Mouse (Mus musculus): ENCODE results near the gene Krtap16-1. TPM values are rescaled to one million over a fixed set of nuclear protein-coding genes. Genes with fewer than 3 reads are reported as not detected.

Gene Krtap16-1
- polyA plus RNA-seq (2014; fragmentation: Nextera tagmentation; extraction: Ambion mirVana): not detected in 2 replicates

GRCm38 (mm10) chr11:99986180-99986647 is at the start of gene Krtap16-1:
TSS of gene Krtap16-1 (minus strand) at chr11:99986597.
- no peak within 1 kb of the TSS for H3K4me3 ChIP-seq (ENCODE audit: low read depth, low read length)
- ATAC-seq (replicated peaks; ENCODE audit: low FRiP score) (no peak), DNase-seq (ENCODE audit: low spot score) (no peak)
- no peaks in the 10 kb centered on the region for H3K9me3 ChIP-seq (ENCODE audit: control insufficient read depth, low read length)
- H3K27ac ChIP-seq (ENCODE audit: low read depth, low read length): no peak within 1 kb of the TSS
- no peak within 1 kb of the TSS for H3K4me2 ChIP-seq
- no peaks in the 10 kb centered on the region for H3K36me3 ChIP-seq (ENCODE audit: control insufficient read depth, insufficient read depth, low read length)
- H3K4me1 ChIP-seq (replicated peaks; ENCODE audit: control insufficient read depth, insufficient read depth, low read length): no peaks in the 10 kb centered on the region
- no peak within 1 kb of the TSS for H3K9ac ChIP-seq (ENCODE audit: low read depth, low read length)
- 83% methylated on average over 8 of the region's 8 CpGs for WGBS
- no peaks in the 10 kb centered on the region for H3K27me3 ChIP-seq (replicated peaks; ENCODE audit: control insufficient read depth, insufficient read depth, low read length)

- H3K4me2 ChIP-seq: no peak within 1 kb of the TSS
- no peaks in the 10 kb centered on the region for H3K9me3 ChIP-seq (ENCODE audit: control insufficient read depth, low read length)
- H3K4me1 ChIP-seq (replicated peaks; ENCODE audit: control insufficient read depth, insufficient read depth, low read length): no peaks in the 10 kb centered on the region
- no peak within 1 kb of the TSS for H3K9ac ChIP-seq (ENCODE audit: low read depth, low read length)
- H3K27me3 ChIP-seq (replicated peaks; ENCODE audit: control insufficient read depth, insufficient read depth, low read length): no peaks in the 10 kb centered on the region
- 72% methylated on average over 5 of the region's 6 CpGs for WGBS
- no peak within 1 kb of the TSS for H3K27ac ChIP-seq (ENCODE audit: low read depth, low read length)
- no peak for DNase-seq (ENCODE audit: low spot score)
- no peak for ATAC-seq (replicated peaks; ENCODE audit: low FRiP score)
- H3K4me3 ChIP-seq (ENCODE audit: low read depth, low read length): no peak within 1 kb of the TSS
- no peaks in the 10 kb centered on the region for H3K36me3 ChIP-seq (ENCODE audit: control insufficient read depth, insufficient read depth, low read length)
Observed at GRCm38 (mm10) chr11:100029768-100030167, 43.4 kb upstream of the Krtap16-1 start, which contains the start of gene Krt33b. TSS of gene Krt33b (minus strand) at chr11:100029868.

GRCm38 (mm10) chr11:100021438-100021837 is 35.0 kb upstream of the Krtap16-1 start:
- no peaks in the 10 kb centered on the region for H3K36me3 ChIP-seq (ENCODE audit: control insufficient read depth, insufficient read depth, low read length)
- no peak for DNase-seq (ENCODE audit: low spot score)
- WGBS: 80% methylated on average over 5 of the region's 5 CpGs
- no peak for ATAC-seq (replicated peaks; ENCODE audit: low FRiP score)
- no peaks in the 10 kb centered on the region for H3K27me3 ChIP-seq (replicated peaks; ENCODE audit: control insufficient read depth, insufficient read depth, low read length)
- no peaks in the 10 kb centered on the region for H3K9me3 ChIP-seq (ENCODE audit: control insufficient read depth, low read length)
- H3K4me3 ChIP-seq (ENCODE audit: low read depth, low read length): no peak overlapping the region
- no peak overlapping the region for H3K27ac ChIP-seq (ENCODE audit: low read depth, low read length)
- H3K9ac ChIP-seq (ENCODE audit: low read depth, low read length): no peak overlapping the region
- no peaks in the 10 kb centered on the region for H3K4me1 ChIP-seq (replicated peaks; ENCODE audit: control insufficient read depth, insufficient read depth, low read length)
- no peak overlapping the region for H3K4me2 ChIP-seq

GRCm38 (mm10) chr11:100019466-100019865 is 33.1 kb upstream of the Krtap16-1 start:
- no peak overlapping the region for H3K27ac ChIP-seq (ENCODE audit: low read depth, low read length)
- no peaks in the 10 kb centered on the region for H3K9me3 ChIP-seq (ENCODE audit: control insufficient read depth, low read length)
- H3K4me3 ChIP-seq (ENCODE audit: low read depth, low read length): no peak overlapping the region
- no peaks in the 10 kb centered on the region for H3K4me1 ChIP-seq (replicated peaks; ENCODE audit: control insufficient read depth, insufficient read depth, low read length)
- H3K36me3 ChIP-seq (ENCODE audit: control insufficient read depth, insufficient read depth, low read length): no peaks in the 10 kb centered on the region
- no peak overlapping the region for H3K9ac ChIP-seq (ENCODE audit: low read depth, low read length)
- 74% methylated on average over 1 of the region's 1 CpGs for WGBS
- ATAC-seq (replicated peaks; ENCODE audit: low FRiP score) (no peak), DNase-seq (ENCODE audit: low spot score) (no peak)
- H3K4me2 ChIP-seq: no peak overlapping the region
- H3K27me3 ChIP-seq (replicated peaks; ENCODE audit: control insufficient read depth, insufficient read depth, low read length): no peaks in the 10 kb centered on the region

- no peak for ATAC-seq (replicated peaks; ENCODE audit: low FRiP score)
- 59% methylated on average over 4 of the region's 4 CpGs for WGBS
- H3K4me2 ChIP-seq: no peak within 1 kb of the TSS
Observed at GRCm38 (mm10) chr11:100016112-100016511, 29.7 kb upstream of the Krtap16-1 start, which contains the start of gene Krt33a. TSS of gene Krt33a (minus strand) at chr11:100016212.

GRCm38 (mm10) chr11:100013691-100014171 is 27.3 kb upstream of the Krtap16-1 start:
- Histone ChIP-seq H3K4me3 (ENCODE audit: low read depth, low read length) (no peak overlapping the region), H3K9ac (ENCODE audit: low read depth, low read length) (no peak overlapping the region), H3K4me2 (no peak overlapping the region), H3K27me3 (replicated peaks; ENCODE audit: control insufficient read depth, insufficient read depth, low read length) (no peaks in the 10 kb centered on the region), H3K9me3 (ENCODE audit: control insufficient read depth, low read length) (no peaks in the 10 kb centered on the region), H3K36me3 (ENCODE audit: control insufficient read depth, insufficient read depth, low read length) (no peaks in the 10 kb centered on the region), H3K27ac (ENCODE audit: low read depth, low read length) (no peak overlapping the region), H3K4me1 (replicated peaks; ENCODE audit: control insufficient read depth, insufficient read depth, low read length) (no peaks in the 10 kb centered on the region)
- no peak for DNase-seq (ENCODE audit: low spot score)
- WGBS: 60% methylated on average over 4 of the region's 4 CpGs
- ATAC-seq (replicated peaks; ENCODE audit: low FRiP score): no peak

More at GRCm38 (mm10) chr11:100016112-100016511, 29.7 kb upstream of the Krtap16-1 start, which contains the start of gene Krt33a:
- H3K27me3 ChIP-seq (replicated peaks; ENCODE audit: control insufficient read depth, insufficient read depth, low read length): no peaks in the 10 kb centered on the region
- H3K9me3 ChIP-seq (ENCODE audit: control insufficient read depth, low read length): no peaks in the 10 kb centered on the region
- no peaks in the 10 kb centered on the region for H3K36me3 ChIP-seq (ENCODE audit: control insufficient read depth, insufficient read depth, low read length)
- no peak for DNase-seq (ENCODE audit: low spot score)
- no peaks in the 10 kb centered on the region for H3K4me1 ChIP-seq (replicated peaks; ENCODE audit: control insufficient read depth, insufficient read depth, low read length)
- no peak within 1 kb of the TSS for H3K27ac ChIP-seq (ENCODE audit: low read depth, low read length)
- H3K4me3 ChIP-seq (ENCODE audit: low read depth, low read length): no peak within 1 kb of the TSS
- H3K9ac ChIP-seq (ENCODE audit: low read depth, low read length): no peak within 1 kb of the TSS

GRCm38 (mm10) chr11:100010682-100011081 is 24.3 kb upstream of the Krtap16-1 start:
- no peak for ATAC-seq (replicated peaks; ENCODE audit: low FRiP score)
- no peak for DNase-seq (ENCODE audit: low spot score)
- H3K9me3 ChIP-seq (ENCODE audit: control insufficient read depth, low read length): no peaks in the 10 kb centered on the region
- 77% methylated on average over 5 of the region's 5 CpGs for WGBS
- no peaks in the 10 kb centered on the region for H3K27me3 ChIP-seq (replicated peaks; ENCODE audit: control insufficient read depth, insufficient read depth, low read length)
- no peak overlapping the region for H3K9ac ChIP-seq (ENCODE audit: low read depth, low read length)
- H3K27ac ChIP-seq (ENCODE audit: low read depth, low read length): no peak overlapping the region
- no peaks in the 10 kb centered on the region for H3K4me1 ChIP-seq (replicated peaks; ENCODE audit: control insufficient read depth, insufficient read depth, low read length)
- H3K4me3 ChIP-seq (ENCODE audit: low read depth, low read length): no peak overlapping the region
- H3K36me3 ChIP-seq (ENCODE audit: control insufficient read depth, insufficient read depth, low read length): no peaks in the 10 kb centered on the region
- H3K4me2 ChIP-seq: no peak overlapping the region

GRCm38 (mm10) chr11:100008336-100008735 is 21.9 kb upstream of the Krtap16-1 start:
- no peak overlapping the region for H3K9ac ChIP-seq (ENCODE audit: low read depth, low read length)
- H3K9me3 ChIP-seq (ENCODE audit: control insufficient read depth, low read length): no peaks in the 10 kb centered on the region
- H3K4me1 ChIP-seq (replicated peaks; ENCODE audit: control insufficient read depth, insufficient read depth, low read length): no peaks in the 10 kb centered on the region
- H3K27me3 ChIP-seq (replicated peaks; ENCODE audit: control insufficient read depth, insufficient read depth, low read length): no peaks in the 10 kb centered on the region
- H3K4me2 ChIP-seq: no peak overlapping the region
- ATAC-seq (replicated peaks; ENCODE audit: low FRiP score): no peak
- WGBS: 78% methylated on average over 5 of the region's 5 CpGs
- no peak overlapping the region for H3K27ac ChIP-seq (ENCODE audit: low read depth, low read length)
- DNase-seq (ENCODE audit: low spot score): no peak
- H3K4me3 ChIP-seq (ENCODE audit: low read depth, low read length): no peak overlapping the region
- H3K36me3 ChIP-seq (ENCODE audit: control insufficient read depth, insufficient read depth, low read length): no peaks in the 10 kb centered on the region

GRCm38 (mm10) chr11:100006624-100007023 is 20.2 kb upstream of the Krtap16-1 start:
- no peaks in the 10 kb centered on the region for H3K9me3 ChIP-seq (ENCODE audit: control insufficient read depth, low read length)
- H3K36me3 ChIP-seq (ENCODE audit: control insufficient read depth, insufficient read depth, low read length): no peaks in the 10 kb centered on the region
- DNase-seq (ENCODE audit: low spot score) (no peak), ATAC-seq (replicated peaks; ENCODE audit: low FRiP score) (no peak)
- no peak overlapping the region for H3K4me2 ChIP-seq
- no peaks in the 10 kb centered on the region for H3K27me3 ChIP-seq (replicated peaks; ENCODE audit: control insufficient read depth, insufficient read depth, low read length)
- H3K9ac ChIP-seq (ENCODE audit: low read depth, low read length): no peak overlapping the region
- H3K27ac ChIP-seq (ENCODE audit: low read depth, low read length): no peak overlapping the region
- H3K4me1 ChIP-seq (replicated peaks; ENCODE audit: control insufficient read depth, insufficient read depth, low read length): no peaks in the 10 kb centered on the region
- 34% methylated on average over 3 of the region's 3 CpGs for WGBS
- no peak overlapping the region for H3K4me3 ChIP-seq (ENCODE audit: low read depth, low read length)
